Mouse (Mus musculus) megakaryocyte, embryonic 14.5 days (primary cell): ENCODE results near the gene Ntrk3.

Experiments
- FLI1 ChIP-seq: IDR thresholded peaks from 2 replicates; pipeline ENCODE4 v1.6.1; 2012; ENCODE audit warnings: low read length, inconsistent platforms, mixed read lengths
- GATA1 ChIP-seq: IDR thresholded peaks from 3 replicates; pipeline ENCODE4 v1.6.1; 2012; ENCODE audit warnings: mixed read lengths, low read length, inconsistent platforms, borderline replicate concordance

DNA sequence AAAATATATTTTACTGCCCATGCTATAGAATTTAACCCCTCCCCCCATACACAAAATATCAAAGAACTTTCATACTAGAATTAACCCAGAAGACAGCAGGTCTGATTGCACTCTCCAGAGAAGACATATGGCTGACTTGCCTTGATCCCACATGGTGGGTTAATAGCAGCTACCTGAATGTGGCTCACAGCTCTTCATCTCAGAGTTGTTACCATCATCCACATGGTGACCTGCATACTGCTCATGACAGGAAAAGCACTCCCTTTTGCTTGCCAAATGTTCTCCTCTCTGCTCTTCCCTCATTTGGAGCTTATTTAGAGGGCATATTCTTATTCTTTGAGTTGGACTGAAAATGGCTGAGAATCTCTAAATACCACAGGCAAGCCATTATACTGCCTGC lies 404.4 kb downstream of the Ntrk3 start:
- TF ChIP-seq GATA1: no peak
- TF ChIP-seq FLI1: no peak
